Mouse (Mus musculus) telencephalon, adult 2 months (tissue): ENCODE measurements around the gene Dysf.

Experiments used
- DNase-seq: peaks from one replicate; pipeline ENCODE4 v3.0.0-alpha.2; 2011; ENCODE audit warnings: low read depth, low spot score

Dysf gene

GRCm38 (mm10) chr6:84111106-84111505 is 102.7 kb downstream of the Dysf start:
- no peak for DNase-seq

- DNase-seq: no peak
Measured at GRCm38 (mm10) chr6:84119731-84120530, 111.5 kb downstream of the Dysf start.

DNA sequence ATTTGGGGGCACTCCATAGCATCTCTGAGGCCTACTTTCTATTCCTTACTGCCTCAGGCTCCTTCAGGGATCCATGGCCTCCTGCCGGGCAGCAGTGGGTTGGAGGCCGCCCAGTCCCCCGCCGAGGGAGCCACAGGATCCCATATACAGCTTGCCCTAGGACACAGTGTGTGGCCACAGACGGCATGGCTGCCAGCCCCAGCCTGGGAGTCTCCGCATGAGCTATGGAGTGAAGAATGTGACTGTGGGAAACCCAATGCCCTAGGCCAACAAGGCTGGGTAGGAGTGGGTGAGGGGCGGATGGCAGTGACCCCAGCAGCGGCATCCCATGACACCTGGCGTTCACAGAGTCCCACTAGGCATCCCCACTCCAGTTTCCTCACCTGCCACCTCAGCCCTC is 116.2 kb downstream of the Dysf start:
- DNase-seq: no peak

DNA sequence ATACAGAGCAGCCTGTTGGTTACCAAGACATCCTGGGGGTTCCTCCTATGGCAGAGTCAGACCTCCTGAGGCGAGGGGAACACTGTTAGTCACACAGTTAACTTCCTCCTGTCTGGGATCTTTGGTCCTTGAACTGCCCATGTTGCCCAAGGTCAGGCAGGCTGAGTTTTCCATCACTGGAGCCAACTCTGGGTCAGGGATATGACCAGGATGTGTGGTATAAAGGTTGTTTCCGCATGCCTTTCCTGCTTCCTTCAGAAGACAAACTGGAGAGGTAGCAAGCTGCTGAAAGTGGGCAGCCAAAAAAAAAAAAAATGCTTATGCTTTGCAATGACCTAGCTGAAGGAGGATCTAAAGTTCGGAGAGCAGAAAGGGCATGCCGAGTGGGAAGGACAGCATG is 116.7 kb downstream of the Dysf start:
- no peak for DNase-seq

DNA sequence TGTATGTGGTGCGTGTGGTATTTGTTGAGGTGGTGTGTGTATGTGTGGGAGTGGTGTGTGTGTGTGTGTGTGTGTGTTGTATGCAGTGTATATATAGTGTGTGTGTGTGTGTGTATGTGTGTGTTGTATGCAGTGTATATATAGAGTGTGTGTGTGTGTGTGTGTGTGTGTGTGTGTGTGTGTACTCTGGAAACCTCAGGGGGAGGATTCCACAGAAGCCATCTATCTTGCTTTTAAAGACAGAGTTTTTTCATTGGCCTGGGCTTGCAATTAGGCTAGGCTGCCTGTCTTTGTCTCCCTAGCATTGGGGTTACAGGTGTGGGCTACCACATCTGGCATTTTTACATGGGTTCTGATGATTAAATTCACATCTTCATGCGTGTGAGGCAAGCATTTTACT is 119.8 kb downstream of the Dysf start:
- no peak for DNase-seq

- DNase-seq: no peak
Measured at GRCm38 (mm10) chr6:84130867-84131266, 122.5 kb downstream of the Dysf start.

GRCm38 (mm10) chr6:84131539-84131938 is 123.1 kb downstream of the Dysf start:
- DNase-seq: no peak

GRCm38 (mm10) chr6:84133053-84133452 is 124.7 kb downstream of the Dysf start:
- DNase-seq: no peak

DNA sequence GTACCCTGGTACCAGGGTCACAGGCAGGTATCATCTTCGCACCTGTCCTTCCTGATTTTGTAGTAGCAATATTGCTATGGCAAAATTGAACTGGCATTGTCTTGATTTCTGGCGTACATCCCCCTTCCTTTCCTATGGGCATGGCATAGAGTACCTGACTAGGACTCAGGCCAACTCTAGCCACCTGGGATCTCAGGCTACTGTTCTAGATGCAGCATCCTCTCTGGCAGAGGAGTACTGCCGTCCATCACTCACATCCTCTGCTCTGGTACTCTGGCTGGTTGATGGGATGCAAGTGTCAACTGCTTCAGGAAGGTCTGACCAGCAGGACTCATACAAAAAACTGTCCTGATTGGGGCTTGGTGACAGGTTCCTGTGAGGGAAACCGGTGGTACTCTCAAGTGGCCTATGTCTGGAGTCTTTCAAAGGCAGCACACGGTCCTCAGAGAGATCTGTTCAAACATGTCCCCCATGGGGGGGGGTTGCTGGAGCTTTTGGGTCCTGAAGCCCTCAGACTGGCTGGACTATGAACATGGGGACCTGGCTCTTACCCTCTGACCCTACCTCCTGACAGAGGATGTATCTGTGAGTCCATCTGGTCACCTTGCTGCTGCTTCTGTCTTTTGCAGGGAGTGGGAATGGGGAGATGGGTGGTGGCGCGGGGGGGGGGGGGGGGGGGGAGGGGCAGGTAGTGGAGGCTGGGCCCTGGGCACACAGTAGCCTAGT is 125.8 kb downstream of the Dysf start:
- DNase-seq: no peak

DNA sequence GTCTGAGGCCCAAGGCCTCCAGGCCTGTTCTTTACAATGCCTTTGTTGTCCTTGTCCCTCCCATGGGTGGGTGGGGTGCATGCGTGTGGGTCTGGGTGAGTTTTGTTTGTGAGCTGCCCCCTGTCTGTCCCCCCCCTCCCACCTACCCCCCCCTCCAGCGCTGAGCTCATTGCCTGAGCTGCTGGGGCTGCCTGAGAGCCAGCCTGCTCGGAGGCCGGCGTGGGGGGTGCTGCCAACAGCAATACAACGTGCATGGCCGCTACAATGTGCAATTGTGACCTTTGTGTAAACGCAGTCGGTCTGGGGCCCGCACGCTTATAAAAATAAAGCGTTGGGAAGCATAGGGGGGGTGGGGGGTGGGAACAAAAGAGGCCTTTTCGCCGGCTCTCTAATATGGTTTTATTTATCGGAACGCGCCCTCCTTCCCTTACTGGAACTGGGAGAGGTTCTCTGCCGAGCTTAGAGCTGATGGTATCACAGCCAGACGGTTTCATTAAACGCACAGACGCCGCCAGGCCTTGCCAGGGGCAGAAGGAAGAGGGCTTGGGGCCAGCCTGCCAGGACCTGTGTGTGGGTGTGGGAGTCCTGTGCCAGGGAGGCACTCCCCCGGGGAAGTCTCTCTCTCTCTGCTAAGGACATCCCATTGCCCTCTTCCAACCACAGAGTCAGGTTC is 126.5 kb downstream of the Dysf start:
- DNase-seq: peak; percentile 56

GRCm38 (mm10) chr6:84135709-84136108 is 127.3 kb downstream of the Dysf start:
- no peak for DNase-seq

DNA sequence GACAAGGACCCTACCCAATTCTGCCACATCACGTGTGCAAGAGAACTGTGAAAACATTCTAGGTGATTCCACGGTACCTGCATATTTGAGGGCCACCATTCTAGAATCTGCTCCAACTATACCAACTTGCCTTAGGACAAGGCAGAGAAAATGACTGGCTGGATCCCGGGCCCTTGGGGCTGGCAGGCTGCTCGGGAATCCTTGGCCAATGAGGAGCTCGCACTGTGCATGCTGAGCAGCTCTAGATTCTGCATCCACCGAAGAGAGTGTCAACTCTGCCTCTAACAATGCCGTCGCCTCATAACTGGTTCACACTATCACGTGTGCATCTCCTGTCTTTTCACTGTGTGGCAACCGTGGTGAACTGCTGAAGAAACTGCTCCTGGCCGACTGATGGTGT is 128.0 kb downstream of the Dysf start:
- no peak for DNase-seq

DNA sequence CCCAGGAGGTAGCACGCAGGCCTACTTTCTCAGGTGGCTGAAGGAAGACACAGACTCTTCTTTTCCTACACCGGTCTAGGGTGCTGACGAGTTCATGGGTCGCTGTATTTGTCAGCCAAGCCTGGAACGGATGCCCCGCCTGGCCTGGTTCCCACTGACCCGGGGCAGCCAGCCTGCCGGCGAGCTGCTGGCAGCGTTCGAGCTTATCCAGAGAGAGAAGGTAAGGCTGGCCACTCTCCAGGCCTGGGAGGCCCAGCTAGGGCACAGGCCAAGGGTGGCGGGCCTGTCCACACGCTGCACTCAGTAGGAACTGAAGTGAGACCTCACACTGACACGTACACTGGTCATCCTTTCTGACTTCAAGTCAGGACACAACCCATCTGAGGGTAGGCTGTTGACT is 131.5 kb downstream of the Dysf start:
- DNase-seq: no peak

DNA sequence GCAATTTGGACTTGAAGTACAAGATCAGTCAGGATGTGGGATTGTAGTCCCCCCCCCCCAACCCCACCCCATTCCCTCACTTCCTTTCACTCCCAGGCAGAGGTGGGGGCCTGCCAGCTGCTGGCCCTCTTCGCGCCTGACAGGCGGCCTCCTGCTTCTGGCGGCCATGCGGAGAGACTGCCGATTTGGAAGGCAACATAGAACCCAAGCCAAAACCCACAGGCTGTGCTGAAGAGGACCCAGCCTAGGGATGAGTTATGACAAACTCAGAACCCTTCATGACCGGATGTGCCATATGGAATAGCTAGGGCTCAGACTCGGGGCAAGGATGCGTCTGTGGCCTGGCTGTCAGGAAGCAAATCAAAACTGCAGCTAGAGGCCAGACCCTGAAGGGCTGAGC is 134.1 kb downstream of the Dysf start:
- no peak for DNase-seq

DNA sequence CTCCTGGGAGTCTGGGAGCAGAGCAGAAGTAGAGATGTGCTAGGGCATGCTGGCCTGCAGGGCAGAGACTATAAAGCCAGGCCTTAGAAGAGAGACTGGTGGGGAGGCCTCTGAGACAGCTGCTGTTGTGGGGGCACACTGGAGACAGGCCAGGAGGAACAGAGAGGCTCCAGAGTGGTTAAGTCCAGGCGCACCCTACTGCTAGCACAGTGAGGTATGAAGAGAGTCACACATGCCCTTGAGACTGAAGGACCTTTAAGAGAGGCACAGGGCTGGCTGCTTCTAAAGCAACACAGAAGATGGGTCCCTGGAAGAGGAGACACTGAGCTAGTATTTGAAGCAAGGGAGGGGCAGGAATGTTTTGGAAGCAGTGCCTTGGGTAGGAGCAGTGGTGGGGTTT is 134.9 kb downstream of the Dysf start:
- no peak for DNase-seq

- no peak for DNase-seq
Measured at GRCm38 (mm10) chr6:84144393-84144792, 136.0 kb downstream of the Dysf start.

DNA sequence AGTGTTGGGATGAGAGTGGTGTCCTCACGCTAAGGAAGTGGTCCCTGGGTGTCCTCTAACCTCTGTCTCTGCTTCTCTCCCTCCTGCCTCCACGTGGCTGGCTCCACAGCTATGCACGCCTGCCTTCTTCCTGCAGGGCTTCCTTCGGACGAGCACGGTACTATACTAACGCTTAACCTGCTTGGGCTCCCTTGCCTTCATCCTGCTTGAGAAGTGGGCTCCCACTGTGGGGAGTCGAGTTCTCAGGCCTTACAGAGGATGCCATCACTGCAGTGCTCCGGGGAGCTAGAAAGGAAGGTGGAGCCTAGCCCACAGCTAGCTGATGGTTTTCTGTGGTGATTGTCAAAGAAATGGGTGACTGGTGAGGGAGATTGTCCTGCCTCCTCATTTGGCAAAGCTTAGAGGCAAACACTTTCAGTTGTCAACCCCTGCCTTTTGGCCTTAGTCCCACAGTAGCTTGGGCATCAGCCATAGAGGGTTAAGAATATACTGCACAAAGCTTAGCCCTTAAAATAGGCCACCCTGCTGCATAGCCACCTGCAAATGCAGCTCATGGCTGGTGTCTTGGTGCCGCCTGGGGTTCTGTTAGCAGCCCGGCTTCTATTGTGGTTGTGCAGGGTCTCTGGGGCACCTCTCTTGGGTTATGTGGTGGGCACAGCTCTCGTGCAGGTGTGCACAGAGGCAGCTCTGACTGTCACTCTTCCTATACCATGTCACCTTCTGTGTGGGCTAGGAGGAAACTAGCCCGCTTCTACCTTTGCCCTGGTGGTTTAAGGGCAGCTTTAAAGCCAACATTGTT is 139.0 kb downstream of the Dysf start:
- DNase-seq: no peak

GRCm38 (mm10) chr6:84148470-84148869 is 140.1 kb downstream of the Dysf start:
- DNase-seq: no peak

DNA sequence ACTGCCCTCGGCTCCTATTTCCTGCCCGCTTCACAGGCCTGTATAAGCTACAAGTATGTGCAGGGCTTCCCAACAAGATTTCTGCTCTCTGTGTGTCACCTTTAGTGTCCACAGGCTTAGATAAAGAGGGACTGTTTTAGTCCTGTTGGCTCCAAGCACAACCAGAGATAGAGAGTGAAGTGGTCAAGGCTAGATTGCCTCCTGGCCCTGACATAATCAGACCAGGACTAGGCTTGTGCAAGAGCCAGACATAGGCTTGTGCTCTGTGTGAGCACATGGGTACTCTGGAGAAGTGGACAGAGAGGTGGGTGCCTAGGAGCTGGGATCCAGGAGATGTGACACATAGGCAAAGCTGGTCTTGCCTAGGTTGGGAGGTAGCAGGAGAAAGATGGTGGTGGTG is 146.1 kb downstream of the Dysf start:
- DNase-seq: no peak

GRCm38 (mm10) chr6:84155765-84156164 is 147.4 kb downstream of the Dysf start:
- DNase-seq: no peak

DNA sequence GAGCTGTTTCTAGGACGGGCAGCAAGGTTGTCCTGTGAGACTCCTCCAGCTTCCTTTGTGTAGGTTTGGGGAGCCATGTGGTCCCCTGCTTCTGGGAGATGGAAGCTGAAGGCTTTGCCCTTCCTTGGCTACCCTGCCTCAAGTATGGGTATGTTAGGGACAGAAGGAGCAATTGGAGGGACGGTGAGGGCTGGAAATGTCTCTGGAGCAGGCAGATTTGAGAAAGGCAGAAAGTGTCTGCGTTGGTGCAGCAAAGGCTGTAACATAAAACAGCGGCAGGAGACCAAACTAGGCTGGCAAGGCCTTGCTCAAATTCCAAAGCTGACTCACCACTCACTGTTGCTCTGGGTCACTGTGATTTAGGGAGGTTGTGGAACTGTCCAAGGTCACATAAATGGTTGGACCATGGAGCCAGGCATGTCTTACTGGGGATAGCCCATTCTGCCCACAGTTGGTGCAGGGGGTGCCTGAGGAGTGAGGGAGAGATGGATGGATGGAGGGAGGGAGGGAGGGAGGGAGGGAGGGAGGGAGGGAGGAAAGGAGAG is 148.2 kb downstream of the Dysf start:
- DNase-seq: no peak

DNA sequence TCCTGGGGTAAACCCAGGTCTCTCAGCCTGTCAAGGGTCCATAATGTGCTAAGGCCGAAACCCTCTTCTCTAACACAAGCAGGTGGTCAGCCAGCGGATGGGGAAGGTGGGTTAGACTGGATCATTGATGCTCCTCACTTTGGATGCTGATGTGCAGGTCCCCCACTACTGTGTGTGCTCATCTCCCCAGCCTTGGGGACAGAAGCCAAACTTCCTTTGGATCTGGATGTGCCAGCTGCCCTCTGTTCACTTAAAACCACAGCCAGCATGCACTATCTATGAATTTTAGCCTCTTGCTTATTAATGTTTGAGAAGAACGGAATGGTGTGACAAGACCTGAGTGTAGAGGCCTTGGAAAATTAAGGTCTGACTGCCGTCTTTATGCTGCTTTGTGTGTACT is 150.7 kb downstream of the Dysf start:
- no peak for DNase-seq
